Comparison of ENCODE assay signal across 8 mouse cellular contexts in genomic region chr9:121445364-121445763, GRCm38 (mm10). TPM values are rescaled to one million over a fixed set of nuclear protein-coding genes. Genes with fewer than 3 reads are reported as not detected.
DNase-seq lines count a peak whose midpoint lies in the region; ATAC-seq lines count a peak whose summit lies in the region.

No protein-coding gene starts in this region.

- WGBS in forebrain, embryonic 15.5 days = 88% methylated on average over 2 of the region's 2 CpGs

- no peak for ATAC-seq in forebrain, embryonic 15.5 days (replicated peaks)

- no peak overlapping the region for H3K4me2 ChIP-seq in forebrain, embryonic 15.5 days (replicated peaks)

- H3K4me1 ChIP-seq in forebrain, embryonic 15.5 days = peaks cover 11% of the 10 kb centered on the region

- DNase-seq in gastrocnemius, postnatal 10 days = peak; percentile 29
- DNase-seq in gastrocnemius, postnatal 25 days = no peak
- DNase-seq in 3T3-L1 (ENCODE audit: low read depth, low spot score) (peak; percentile 45), R1 (ENCODE audit: low read depth, low spot score) (peak; percentile 35)
- DNase-seq in lung, postnatal 10 days = peak; percentile 58
- DNase-seq in embryo, embryonic 10 days (ENCODE audit: low spot score) = no peak
- DNase-seq in layer of hippocampus, adult 8-10 months (ENCODE audit: low spot score in 2 of 2) = no peak

- H3K36me3 ChIP-seq in forebrain, embryonic 15.5 days = peaks cover 72% of the 10 kb centered on the region

- peak overlapping the region; percentile 75 for H3K27ac ChIP-seq in forebrain, embryonic 15.5 days (replicated peaks)

- no peak overlapping the region for H3K9ac ChIP-seq in forebrain, embryonic 15.5 days (replicated peaks)

- H3K9me3 ChIP-seq in forebrain, embryonic 15.5 days = no peaks in the 10 kb centered on the region

- H3K27me3 ChIP-seq in forebrain, embryonic 15.5 days = no peaks in the 10 kb centered on the region

- no peak overlapping the region for H3K4me3 ChIP-seq in forebrain, embryonic 15.5 days

RNA-seq across cellular contexts. Expression of gene Cck, which starts 50.1 kb away (rescaled TPM):
- 1 to 10 TPM; 3.4 to 3.5 TPM for total RNA-seq in gastrocnemius, postnatal 10 days (2021)
- total RNA-seq in gastrocnemius, postnatal 25 days (2021) = 1 to 10 TPM; 1.2 to 1.4 TPM
- 30.0 and 35.0 TPM in 2 replicates for polyA plus RNA-seq in forebrain, embryonic 15.5 days (2015; fragmentation: Nextera tagmentation; extraction: Ambion mirVana)
- total RNA-seq in layer of hippocampus, adult 8-10 months (2022) = 100 to 1,000 TPM; 514 to 576 (median 548) TPM

Comparison
In these comparisons a context has a peak if more than half of its experiments do, and no peak if none do; other contexts are left out.
1. DNase-seq: peak in gastrocnemius, postnatal 10 days (single experiment), 3T3-L1 (single experiment), R1 (single experiment) and lung, postnatal 10 days (single experiment); none in gastrocnemius, postnatal 25 days (single experiment), embryo, embryonic 10 days (single experiment) and layer of hippocampus, adult 8-10 months (0 of 2).
2. RNA of gene Cck, which starts 50.1 kb away (total RNA-seq): 514 to 576 TPM in layer of hippocampus, adult 8-10 months; 3.4 to 3.5 TPM in gastrocnemius, postnatal 10 days and 1.2 to 1.4 TPM in gastrocnemius, postnatal 25 days; every median in the first group is over 100 times any median in the second.